Mouse (Mus musculus): ENCODE measurements around the gene Sohlh1. TPM values are rescaled to one million over a fixed set of nuclear protein-coding genes. Genes with fewer than 3 reads are reported as not detected.
A peak's percentile ranks its signal among the peaks of the same experiment; 100 is the strongest.

Gene Sohlh1
- not detected in 2 replicates for polyA plus RNA-seq (2015; fragmentation: Nextera tagmentation; extraction: Ambion mirVana)

DNA sequence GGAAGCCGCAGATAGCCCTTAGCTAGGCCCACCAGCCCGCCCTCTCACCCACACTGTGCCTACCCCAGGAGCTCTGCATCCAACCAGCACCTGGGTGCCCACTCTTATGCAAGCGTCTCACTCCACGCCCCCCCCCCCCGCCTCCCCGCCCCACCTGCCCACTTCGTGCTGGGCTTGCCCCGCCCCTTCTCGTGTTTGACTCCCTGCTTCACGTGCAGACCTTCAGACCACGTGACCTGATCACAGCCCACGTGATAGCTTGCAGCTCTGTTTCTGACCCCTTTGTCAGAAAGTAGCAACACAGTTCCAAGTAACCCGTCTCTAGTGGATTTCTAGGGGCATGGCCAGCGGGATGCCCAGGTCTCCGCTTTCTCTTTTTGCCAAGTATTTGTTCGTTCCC lies at the start of gene Sohlh1:
Sohlh1 (minus strand) TSS at position 23 of the 400 bp plus-strand sequence.
- DNase-seq (ENCODE audit: low spot score) (no peak), ATAC-seq (no peak)
- Histone ChIP-seq H3K4me3 (ENCODE audit: low read depth, low read length) (no peak within 1 kb of the TSS), H3K27me3 (replicated peaks; ENCODE audit: insufficient read depth, low read length) (no peaks in the 10 kb centered on the region), H3K36me3 (ENCODE audit: insufficient read depth, low read length) (no peaks in the 10 kb centered on the region), H3K4me2 (replicated peaks; ENCODE audit: low read depth, low read length) (no peak within 1 kb of the TSS), H3K27ac (ENCODE audit: low read length) (no peak within 1 kb of the TSS), H3K9me3 (ENCODE audit: low read length) (no peaks in the 10 kb centered on the region), H3K4me1 (ENCODE audit: insufficient read depth, low read depth, low read length) (no peaks in the 10 kb centered on the region), H3K9ac (replicated peaks; ENCODE audit: low read depth) (no peak within 1 kb of the TSS)
- 72% methylated on average over 16 of the region's 16 CpGs for WGBS
- TF ChIP-seq CTCF (IDR thresholded peaks at IDR 0.05), result no peak
- no peak for TF ChIP-seq EP300 (IDR thresholded peaks at IDR 0.05)

DNA sequence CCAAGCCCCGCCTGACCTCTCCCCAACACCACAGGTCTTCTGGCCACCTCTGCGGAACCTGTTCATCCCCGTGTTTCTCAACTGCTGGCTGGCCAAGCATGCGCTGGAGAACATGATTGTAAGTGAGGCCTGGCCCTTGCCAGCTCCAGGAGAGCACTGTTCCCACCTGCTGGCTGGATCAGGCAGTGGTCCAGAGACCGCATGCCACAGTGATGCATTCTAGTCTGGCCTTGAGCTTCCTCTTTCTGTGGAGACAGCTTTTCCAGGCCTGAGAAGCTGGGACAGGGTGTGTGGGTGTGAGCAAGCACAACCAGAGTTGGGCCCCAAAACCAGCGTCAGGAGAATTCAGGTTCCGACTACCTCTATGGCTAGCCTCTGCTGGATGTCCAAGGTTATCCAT lies 45.4 kb upstream of the Sohlh1 start:
- no peaks in the 10 kb centered on the region for H3K9me3 ChIP-seq (ENCODE audit: low read length)
- no peak for ATAC-seq
- WGBS, result 75% methylated on average over 7 of the region's 7 CpGs

GRCm38 (mm10) chr2:25888144-25888543 lies 41.1 kb upstream of the Sohlh1 start:
- no peaks in the 10 kb centered on the region for H3K27me3 ChIP-seq (replicated peaks; ENCODE audit: insufficient read depth, low read length)
- no peaks in the 10 kb centered on the region for H3K4me1 ChIP-seq (ENCODE audit: insufficient read depth, low read depth, low read length)
- no peak overlapping the region for H3K9ac ChIP-seq (replicated peaks; ENCODE audit: low read depth)
- WGBS, result 53% methylated on average over 5 of the region's 5 CpGs
- no peak for ATAC-seq
- DNase-seq (ENCODE audit: low spot score), result no peak
- H3K4me3 ChIP-seq (ENCODE audit: low read depth, low read length), result no peak overlapping the region
- TF ChIP-seq EP300 (IDR thresholded peaks at IDR 0.05) (no peak), CTCF (IDR thresholded peaks at IDR 0.05) (no peak)
- no peak overlapping the region for H3K27ac ChIP-seq (ENCODE audit: low read length)
- H3K36me3 ChIP-seq (ENCODE audit: insufficient read depth, low read length), result no peaks in the 10 kb centered on the region
- no peak overlapping the region for H3K4me2 ChIP-seq (replicated peaks; ENCODE audit: low read depth, low read length)
- no peaks in the 10 kb centered on the region for H3K9me3 ChIP-seq (ENCODE audit: low read length)

More for the DNA sequence above, 45.4 kb upstream of the Sohlh1 start:
- Histone ChIP-seq H3K4me3 (ENCODE audit: low read depth, low read length) (no peak overlapping the region), H3K27me3 (replicated peaks; ENCODE audit: insufficient read depth, low read length) (no peaks in the 10 kb centered on the region), H3K9ac (replicated peaks; ENCODE audit: low read depth) (no peak overlapping the region), H3K36me3 (ENCODE audit: insufficient read depth, low read length) (no peaks in the 10 kb centered on the region), H3K27ac (ENCODE audit: low read length) (no peak overlapping the region), H3K4me1 (ENCODE audit: insufficient read depth, low read depth, low read length) (no peaks in the 10 kb centered on the region), H3K4me2 (replicated peaks; ENCODE audit: low read depth, low read length) (no peak overlapping the region)
- DNase-seq (ENCODE audit: low spot score), result no peak
- no peak for TF ChIP-seq EP300 (IDR thresholded peaks at IDR 0.05)
- TF ChIP-seq CTCF (IDR thresholded peaks at IDR 0.05), result peak; percentile 28

DNA sequence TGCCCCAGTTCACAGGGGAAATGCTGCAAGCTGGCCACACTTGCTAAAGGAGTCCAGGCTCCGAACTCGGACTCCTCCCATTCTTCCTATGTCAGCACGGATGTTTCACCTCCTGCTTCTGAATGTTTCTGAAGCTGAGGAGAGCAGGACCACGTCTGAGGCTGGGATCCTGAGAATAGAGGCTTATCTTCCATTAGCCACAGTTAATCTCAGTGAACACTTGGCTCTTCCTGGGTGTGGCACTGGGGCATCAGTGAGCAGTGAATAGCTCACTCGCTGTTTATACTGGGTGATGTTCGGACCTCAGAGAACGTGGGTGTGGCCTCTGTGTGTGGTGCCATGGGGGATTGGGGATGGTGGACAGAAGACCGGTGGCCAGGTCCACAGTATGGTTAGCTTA lies 40.2 kb upstream of the Sohlh1 start:
- DNase-seq (ENCODE audit: low spot score) (no peak), ATAC-seq (no peak)
- H3K27ac ChIP-seq (ENCODE audit: low read length), result no peak overlapping the region
- no peaks in the 10 kb centered on the region for H3K36me3 ChIP-seq (ENCODE audit: insufficient read depth, low read length)
- H3K4me3 ChIP-seq (ENCODE audit: low read depth, low read length), result no peak overlapping the region
- no peaks in the 10 kb centered on the region for H3K9me3 ChIP-seq (ENCODE audit: low read length)
- no peaks in the 10 kb centered on the region for H3K4me1 ChIP-seq (ENCODE audit: insufficient read depth, low read depth, low read length)
- TF ChIP-seq CTCF (IDR thresholded peaks at IDR 0.05), result no peak
- TF ChIP-seq EP300 (IDR thresholded peaks at IDR 0.05), result no peak
- H3K9ac ChIP-seq (replicated peaks; ENCODE audit: low read depth), result no peak overlapping the region
- no peaks in the 10 kb centered on the region for H3K27me3 ChIP-seq (replicated peaks; ENCODE audit: insufficient read depth, low read length)
- 46% methylated on average over 8 of the region's 8 CpGs for WGBS
- H3K4me2 ChIP-seq (replicated peaks; ENCODE audit: low read depth, low read length), result no peak overlapping the region

DNA sequence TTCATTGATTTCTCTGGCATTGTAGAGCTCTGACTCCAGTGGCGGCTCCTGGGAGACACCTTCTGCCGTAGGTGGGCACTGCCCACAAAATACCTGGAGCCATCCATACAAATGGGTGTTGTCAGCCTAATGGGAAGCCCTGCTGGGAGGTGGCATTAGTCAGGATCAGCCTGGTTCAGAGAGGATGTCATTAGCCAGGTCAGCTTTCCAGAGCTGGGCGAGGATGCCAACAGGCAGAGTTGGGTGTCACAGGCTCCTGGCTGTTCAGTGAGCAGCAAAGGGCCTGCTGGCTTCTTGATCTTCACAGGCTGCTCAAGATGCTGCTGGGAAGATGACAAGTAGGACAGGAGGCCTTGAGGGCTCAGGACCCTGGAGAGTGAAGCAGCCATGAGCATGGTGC lies 37.7 kb upstream of the Sohlh1 start:
- Histone ChIP-seq H3K27ac (ENCODE audit: low read length) (no peak overlapping the region), H3K4me3 (ENCODE audit: low read depth, low read length) (no peak overlapping the region), H3K9ac (replicated peaks; ENCODE audit: low read depth) (no peak overlapping the region), H3K4me2 (replicated peaks; ENCODE audit: low read depth, low read length) (no peak overlapping the region), H3K27me3 (replicated peaks; ENCODE audit: insufficient read depth, low read length) (no peaks in the 10 kb centered on the region), H3K4me1 (ENCODE audit: insufficient read depth, low read depth, low read length) (no peaks in the 10 kb centered on the region), H3K36me3 (ENCODE audit: insufficient read depth, low read length) (no peaks in the 10 kb centered on the region), H3K9me3 (ENCODE audit: low read length) (no peaks in the 10 kb centered on the region)
- 82% methylated on average over 3 of the region's 3 CpGs for WGBS
- ATAC-seq (no peak), DNase-seq (ENCODE audit: low spot score) (no peak)
- TF ChIP-seq CTCF (IDR thresholded peaks at IDR 0.05), result no peak
- TF ChIP-seq EP300 (IDR thresholded peaks at IDR 0.05), result no peak

- Histone ChIP-seq H3K9ac (replicated peaks; ENCODE audit: low read depth) (no peak overlapping the region), H3K4me3 (ENCODE audit: low read depth, low read length) (no peak overlapping the region), H3K9me3 (ENCODE audit: low read length) (no peaks in the 10 kb centered on the region), H3K27ac (ENCODE audit: low read length) (no peak overlapping the region), H3K4me1 (ENCODE audit: insufficient read depth, low read depth, low read length) (no peaks in the 10 kb centered on the region), H3K27me3 (replicated peaks; ENCODE audit: insufficient read depth, low read length) (peaks cover 16% of the 10 kb centered on the region), H3K36me3 (ENCODE audit: insufficient read depth, low read length) (no peaks in the 10 kb centered on the region), H3K4me2 (replicated peaks; ENCODE audit: low read depth, low read length) (no peak overlapping the region)
- ATAC-seq (no peak), DNase-seq (ENCODE audit: low spot score) (no peak)
- 25% methylated on average over 1 of the region's 1 CpGs for WGBS
- no peak for TF ChIP-seq CTCF (IDR thresholded peaks at IDR 0.05)
Observed at GRCm38 (mm10) chr2:25882276-25882675, 35.2 kb upstream of the Sohlh1 start.

DNA sequence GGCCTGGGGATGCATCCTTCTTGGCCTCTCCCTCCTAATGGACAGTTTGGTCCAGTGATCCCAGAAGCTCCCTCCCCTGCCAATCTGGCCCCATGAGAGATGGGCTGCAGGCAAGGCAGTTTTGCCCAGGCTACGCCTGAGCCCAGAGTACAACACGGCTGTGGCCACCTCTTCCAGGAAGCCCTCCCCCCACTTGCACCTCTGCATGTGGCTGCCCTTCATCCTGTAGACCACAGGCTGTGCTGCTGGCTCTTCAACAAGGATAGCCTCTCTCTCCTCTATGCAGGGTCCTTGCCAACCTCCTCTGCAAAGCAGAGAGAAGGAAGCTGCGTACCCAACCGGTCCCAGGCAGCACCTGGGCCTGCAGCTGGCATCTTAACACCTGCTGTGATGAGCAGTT lies 32.0 kb upstream of the Sohlh1 start:
- no peak overlapping the region for H3K27ac ChIP-seq (ENCODE audit: low read length)
- no peaks in the 10 kb centered on the region for H3K4me1 ChIP-seq (ENCODE audit: insufficient read depth, low read depth, low read length)
- no peaks in the 10 kb centered on the region for H3K36me3 ChIP-seq (ENCODE audit: insufficient read depth, low read length)
- H3K4me2 ChIP-seq (replicated peaks; ENCODE audit: low read depth, low read length), result no peak overlapping the region
- peaks cover 17% of the 10 kb centered on the region for H3K27me3 ChIP-seq (replicated peaks; ENCODE audit: insufficient read depth, low read length)
- H3K9ac ChIP-seq (replicated peaks; ENCODE audit: low read depth), result no peak overlapping the region
- DNase-seq (ENCODE audit: low spot score) (no peak), ATAC-seq (no peak)
- no peak overlapping the region for H3K4me3 ChIP-seq (ENCODE audit: low read depth, low read length)
- no peak for TF ChIP-seq CTCF (IDR thresholded peaks at IDR 0.05)
- TF ChIP-seq EP300 (IDR thresholded peaks at IDR 0.05), result no peak
- no peaks in the 10 kb centered on the region for H3K9me3 ChIP-seq (ENCODE audit: low read length)
- WGBS, result 64% methylated on average over 4 of the region's 4 CpGs

All from lung, postnatal 0 days (tissue).